Mouse (Mus musculus) MEL (cell line): ENCODE measurements at regions not wholly inside any gene's neighbourhood (a gene's known extent, or its start where the extent isn't known, plus 50 kb on each side); places are given as distances from the start of the nearest gene placed in this dataset.

Source experiments
- DNase-seq: peaks from one replicate; pipeline ENCODE4 v3.0.0; 2011; ENCODE audit warnings: low read depth, low spot score
- H3K27ac ChIP-seq: 2 replicates; pipeline ENCODE4 v1.5.1; 2012; ENCODE audit warnings: low read depth, mild to moderate bottlenecking, control low read depth, low read length, moderate library complexity; ENCODE audit not compliant: control insufficient read depth
- H3K27me3 ChIP-seq, 2 experiments: fragments of 150-350 bp in 1 of 2; sonication (generic) in 1 of 2; 2 replicates each; pipeline ENCODE4 v1.6.1; 2012; ENCODE audit warnings: low read length in 2 of 2, mild to moderate bottlenecking in 2 of 2, improper control_type of control experiment in 1 of 2, moderate library complexity in 1 of 2; ENCODE audit not compliant: insufficient read depth in 2 of 2, control insufficient read depth in 1 of 2
- H3K36me3 ChIP-seq, 2 experiments: 2 replicates each; pipeline ENCODE4 v1.6.1; 2012 to 2014; ENCODE audit warnings: low read length in 2 of 2, improper control_type of control experiment in 1 of 2, inconsistent platforms in 1 of 2, mild to moderate bottlenecking in 1 of 2; ENCODE audit not compliant: insufficient read depth in 2 of 2, control insufficient read depth in 1 of 2
- H3K4me1 ChIP-seq, 2 experiments: fragments of 150-350 bp in 1 of 2; sonication (generic) in 1 of 2; 2 replicates each; pipeline ENCODE4 v1.6.1; 2012; ENCODE audit warnings: low read length in 2 of 2, improper control_type of control experiment in 1 of 2, mild to moderate bottlenecking in 1 of 2; ENCODE audit not compliant: insufficient read depth in 2 of 2, control insufficient read depth in 1 of 2
- H3K4me3 ChIP-seq, 2 experiments: fragments of 150-350 bp in 1 of 2; sonication (generic) in 1 of 2; 2 replicates each; pipeline ENCODE4 v1.5.1; 2012; ENCODE audit warnings: low read depth in 2 of 2, low read length in 2 of 2, mild to moderate bottlenecking in 2 of 2, moderate library complexity in 2 of 2, control low read depth in 1 of 2, improper control_type of control experiment in 1 of 2; ENCODE audit not compliant: control insufficient read depth in 1 of 2, insufficient read depth in 1 of 2
- H3K79me2 ChIP-seq: 2 replicates; pipeline ENCODE4 v1.6.1; 2012; ENCODE audit warnings: mild to moderate bottlenecking, low read length, moderate library complexity; ENCODE audit not compliant: control insufficient read depth, poor library complexity, insufficient read depth
- H3K9ac ChIP-seq: 2 replicates; pipeline ENCODE4 v1.6.1; 2012; ENCODE audit warnings: low read depth, mild to moderate bottlenecking, control low read depth, low read length, moderate library complexity; ENCODE audit not compliant: control insufficient read depth, poor library complexity, severe bottlenecking
- H3K9me3 ChIP-seq: fragments of 150-350 bp; sonication (generic); replicated peaks from 2 replicates; pipeline ENCODE4 v1.6.1; 2012; ENCODE audit warnings: mild to moderate bottlenecking, low read length, improper control_type of control experiment, moderate library complexity; ENCODE audit not compliant: insufficient read depth
- BHLHE40 ChIP-seq: IDR thresholded peaks from 2 replicates; pipeline ENCODE4 v1.6.1; 2012; ENCODE audit warnings: low read depth, mild to moderate bottlenecking, inconsistent platforms, low read length, improper control_type of control experiment, borderline replicate concordance
- CHD2 ChIP-seq: IDR thresholded peaks from 2 replicates; pipeline ENCODE4 v1.6.1; 2011; ENCODE audit warnings: low read length, improper control_type of control experiment
- CTCF ChIP-seq, 3 experiments: IDR thresholded peaks in 2 of 3; conservative IDR thresholded peaks in 1 of 3; 2 replicates each; pipeline ENCODE4 v1.5.1; 2011 to 2012; ENCODE audit warnings: low read length in 3 of 3, low read depth in 2 of 3, mild to moderate bottlenecking in 2 of 3, improper control_type of control experiment in 1 of 3, inconsistent platforms in 1 of 3, mixed read lengths in 1 of 3, moderate library complexity in 1 of 3; ENCODE audit not compliant: control insufficient read depth in 1 of 3, insufficient read depth in 1 of 3, poor library complexity in 1 of 3, severe bottlenecking in 1 of 3
- EP300 ChIP-seq, 2 experiments: IDR thresholded peaks; 2 replicates each; pipeline ENCODE4 v1.6.1; 2011; ENCODE audit warnings: improper control_type of control experiment in 2 of 2, low read length in 2 of 2, low read depth in 1 of 2, mild to moderate bottlenecking in 1 of 2
- ETS1 ChIP-seq: IDR thresholded peaks from 2 replicates; pipeline ENCODE4 v1.6.1; 2012; ENCODE audit warnings: low read depth, mild to moderate bottlenecking, inconsistent platforms, low read length, improper control_type of control experiment, moderate library complexity
- GATA1 ChIP-seq: IDR thresholded peaks from 2 replicates; pipeline ENCODE4 v1.6.1; 2011; ENCODE audit warnings: low read depth, low read length, improper control_type of control experiment
- KAT2A ChIP-seq: conservative IDR thresholded peaks from 2 replicates; pipeline ENCODE4 v1.6.1; 2012; ENCODE audit warnings: low read depth, low read length, improper control_type of control experiment, inconsistent platforms
- MAZ ChIP-seq: IDR thresholded peaks from 2 replicates; pipeline ENCODE4 v1.6.1; 2012; ENCODE audit warnings: low read depth, mild to moderate bottlenecking, inconsistent platforms, low read length, improper control_type of control experiment
- MXI1 ChIP-seq: IDR thresholded peaks from 2 replicates; pipeline ENCODE4 v1.6.1; 2011; ENCODE audit warnings: mild to moderate bottlenecking, low read depth, low read length, improper control_type of control experiment
- MYB ChIP-seq: IDR thresholded peaks from 2 replicates; pipeline ENCODE4 v1.6.1; 2011; ENCODE audit warnings: mild to moderate bottlenecking, low read depth, low read length, improper control_type of control experiment
- NRF1 ChIP-seq: IDR thresholded peaks from 2 replicates; pipeline ENCODE4 v1.6.1; 2014; ENCODE audit warnings: low read depth, mild to moderate bottlenecking, inconsistent platforms, low read length, improper control_type of control experiment, moderate library complexity; ENCODE audit not compliant: poor library complexity, insufficient read depth, severe bottlenecking
- POLR2A ChIP-seq, 2 experiments: IDR thresholded peaks; 2 replicates each; pipeline ENCODE4 v1.6.1; 2011 to 2012; ENCODE audit warnings: low read length in 2 of 2, mild to moderate bottlenecking in 2 of 2, control low read depth in 1 of 2, improper control_type of control experiment in 1 of 2, low read depth in 1 of 2, moderate library complexity in 1 of 2; ENCODE audit not compliant: control insufficient read depth in 1 of 2, insufficient read depth in 1 of 2, poor library complexity in 1 of 2
- SIN3A ChIP-seq: IDR thresholded peaks from 2 replicates; pipeline ENCODE4 v1.6.1; 2012; ENCODE audit warnings: low read length, improper control_type of control experiment, inconsistent platforms
- SMC3 ChIP-seq: IDR thresholded peaks from 2 replicates; pipeline ENCODE4 v1.6.1; 2011; ENCODE audit warnings: low read depth, low read length, improper control_type of control experiment
- TAL1 ChIP-seq: IDR thresholded peaks from 2 replicates; pipeline ENCODE4 v1.6.1; 2012; ENCODE audit warnings: mild to moderate bottlenecking, inconsistent platforms, low read length, moderate library complexity, mixed read lengths
- ZC3H11A ChIP-seq: IDR thresholded peaks from 2 replicates; pipeline ENCODE4 v1.6.1; 2012; ENCODE audit warnings: low read depth, mild to moderate bottlenecking, inconsistent platforms, low read length, improper control_type of control experiment
- ZKSCAN1 ChIP-seq: IDR thresholded peaks from 2 replicates; pipeline ENCODE4 v1.6.1; 2012; ENCODE audit warnings: low read depth, mild to moderate bottlenecking, inconsistent platforms, low read length, improper control_type of control experiment, moderate library complexity
- ZMIZ1 ChIP-seq: IDR thresholded peaks from 2 replicates; pipeline ENCODE4 v1.6.1; 2012; ENCODE audit warnings: low read depth, mild to moderate bottlenecking, inconsistent platforms, low read length, improper control_type of control experiment, moderate library complexity

DNA sequence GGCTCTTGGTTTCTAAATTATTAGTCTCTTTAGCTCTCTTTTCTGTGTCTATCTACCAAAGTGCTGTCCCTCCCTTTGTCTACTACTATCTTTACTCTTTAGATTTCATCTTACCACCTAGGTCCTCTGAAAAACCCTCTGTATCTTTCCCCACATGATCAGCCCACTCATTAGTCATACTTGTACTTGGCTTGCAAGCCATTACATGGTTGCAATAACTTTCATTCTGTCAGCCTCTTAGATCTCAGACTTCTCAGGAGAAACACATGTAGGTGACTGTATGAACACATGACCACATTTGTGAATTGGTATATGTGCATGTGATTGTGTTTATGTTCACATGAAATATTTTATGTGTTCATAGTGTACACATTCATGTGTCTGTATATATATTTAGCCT is 83.3 kb upstream of the Agbl1 start:
- no peak overlapping the region for H3K9ac ChIP-seq
- no peaks in the 10 kb centered on the region for H3K9me3 ChIP-seq
- H3K36me3 ChIP-seq = no peaks in the 10 kb centered on the region
- no peak overlapping the region for H3K4me3 ChIP-seq
- H3K4me1 ChIP-seq = no peaks in the 10 kb centered on the region
- TF ChIP-seq ZC3H11A (no peak), MYB (no peak), GATA1 (no peak), KAT2A (no peak), ETS1 (no peak), NRF1 (no peak), CTCF (IDR thresholded peaks at IDR 0.05 in 2 of 3, conservative IDR thresholded peaks at IDR 0.05 in 1 of 3; ENCODE audit: control insufficient read depth in 1 of 3, insufficient read depth in 1 of 3, low read depth in 2 of 3, low read length in 3 of 3, poor library complexity in 1 of 3, severe bottlenecking in 1 of 3) (no peak), MAZ (no peak), ZKSCAN1 (no peak)
- no peaks in the 10 kb centered on the region for H3K27me3 ChIP-seq
- no peak for DNase-seq
- no peaks in the 10 kb centered on the region for H3K79me2 ChIP-seq
- no peak overlapping the region for H3K27ac ChIP-seq

- Histone ChIP-seq H3K9ac (no peak overlapping the region), H3K27ac (no peak overlapping the region), H3K27me3 (no peaks in the 10 kb centered on the region), H3K36me3 (no peaks in the 10 kb centered on the region), H3K4me3 (no peak overlapping the region), H3K9me3 (no peaks in the 10 kb centered on the region), H3K4me1 (no peaks in the 10 kb centered on the region), H3K79me2 (no peaks in the 10 kb centered on the region)
- no peak for TF ChIP-seq SIN3A
- no peak for TF ChIP-seq EP300 (IDR thresholded peaks at IDR 0.05; ENCODE audit: low read depth in 1 of 2, low read length in 2 of 2)
- no peak for TF ChIP-seq CHD2
- TF ChIP-seq MXI1 = no peak
- no peak for TF ChIP-seq ZMIZ1
- TF ChIP-seq TAL1 = no peak
- TF ChIP-seq BHLHE40 = no peak
- no peak for TF ChIP-seq MAZ
- no peak for TF ChIP-seq POLR2A (IDR thresholded peaks at IDR 0.05; ENCODE audit: control insufficient read depth in 1 of 2, insufficient read depth in 1 of 2, low read depth in 1 of 2, low read length in 2 of 2, poor library complexity in 1 of 2)
- TF ChIP-seq KAT2A = no peak
- no peak for TF ChIP-seq SMC3
- no peak for TF ChIP-seq GATA1
- DNase-seq = no peak
Measured at GRCm38 (mm10) chr7:76156869-76157268, 72.8 kb upstream of the Agbl1 start.
